Mouse (Mus musculus): ENCODE data around the gene Wnt2b. TPM values are rescaled to one million over a fixed set of nuclear protein-coding genes. Genes with fewer than 3 reads are reported as not detected.
A peak's percentile ranks its signal among the peaks of the same experiment; 100 is the strongest.

Gene Wnt2b
- polyA plus RNA-seq, 1 experiment from 2014 or later, result 1.2 TPM

DNA sequence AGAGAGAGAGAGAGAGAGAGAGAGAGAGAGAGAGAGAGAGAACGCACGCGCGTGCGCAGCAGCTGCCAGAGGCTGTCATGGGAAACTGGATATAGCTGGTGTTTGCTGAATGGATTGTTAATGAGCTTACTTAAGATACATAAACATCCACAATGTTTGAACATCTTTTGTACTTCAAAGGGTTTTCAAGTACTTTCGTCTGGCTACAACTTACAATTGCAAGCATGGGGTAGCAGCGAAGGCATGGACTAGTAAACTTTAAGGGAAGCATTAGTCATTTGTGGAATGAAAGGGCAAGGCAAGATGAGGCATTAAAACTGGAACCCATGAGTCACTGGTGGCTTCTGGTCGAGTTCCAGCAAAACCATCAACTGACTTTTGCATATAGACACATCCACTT, 38.8 kb upstream of the Wnt2b start:
- no peak for DNase-seq (ENCODE audit: low spot score, missing footprints)
- H3K36me3 ChIP-seq (ENCODE audit: control insufficient read depth, insufficient read depth, low read length), result peaks cover 10% of the 10 kb centered on the region
- H3K9me3 ChIP-seq (ENCODE audit: control insufficient read depth, low read length), result no peaks in the 10 kb centered on the region
- peaks cover 6% of the 10 kb centered on the region for H3K27me3 ChIP-seq (ENCODE audit: control insufficient read depth, insufficient read depth, low read length)
- peaks cover 32% of the 10 kb centered on the region for H3K4me1 ChIP-seq (ENCODE audit: control insufficient read depth, insufficient read depth, low read length)
- 72% methylated on average over 8 of the region's 8 CpGs for WGBS
- no peak overlapping the region for H3K4me2 ChIP-seq
- no peak overlapping the region for H3K9ac ChIP-seq (ENCODE audit: low read length)
- H3K4me3 ChIP-seq (ENCODE audit: low read depth, low read length), result no peak overlapping the region
- H3K27ac ChIP-seq (ENCODE audit: low read depth, low read length), result no peak overlapping the region
- ATAC-seq (ENCODE audit: low FRiP score), result no peak

DNA sequence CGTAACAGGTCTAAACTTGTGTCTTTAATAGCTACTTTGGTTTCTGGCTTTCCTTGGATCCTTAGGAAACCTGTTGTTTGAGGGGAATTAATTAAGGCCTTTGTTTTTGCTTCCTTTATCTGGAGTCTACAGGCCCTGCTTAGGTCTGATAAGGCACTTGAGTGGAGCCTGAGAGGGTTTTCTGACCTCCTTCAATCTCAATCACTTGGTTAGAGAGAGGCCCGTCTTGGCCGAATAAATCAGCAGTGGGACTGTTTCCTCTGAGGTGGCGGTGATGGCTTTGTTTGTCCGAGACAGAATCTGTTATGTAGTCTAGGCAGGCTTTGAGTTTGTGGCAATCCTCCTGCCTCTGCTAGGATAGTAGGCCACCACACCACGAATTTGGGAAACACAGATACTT, 35.8 kb upstream of the Wnt2b start:
- 26% methylated on average over 6 of the region's 6 CpGs for WGBS
- H3K4me2 ChIP-seq, result no peak overlapping the region; the same call in 1 of the 2 replicates
- peak; percentile 88 for DNase-seq (ENCODE audit: low spot score, missing footprints)
- H3K27me3 ChIP-seq (ENCODE audit: control insufficient read depth, insufficient read depth, low read length), result peaks cover 6% of the 10 kb centered on the region
- H3K9me3 ChIP-seq (ENCODE audit: control insufficient read depth, low read length), result no peaks in the 10 kb centered on the region
- H3K4me1 ChIP-seq (ENCODE audit: control insufficient read depth, insufficient read depth, low read length), result peaks cover 17% of the 10 kb centered on the region
- no peaks in the 10 kb centered on the region; the same call in 1 of the 2 replicates for H3K36me3 ChIP-seq (ENCODE audit: control insufficient read depth, insufficient read depth, low read length)
- 0 out of 2 replicates have a peak overlapping the region, but pooled peaks have one; percentile 24 for H3K9ac ChIP-seq (ENCODE audit: low read length)
- ATAC-seq (ENCODE audit: low FRiP score), result no peak
- no peak overlapping the region for H3K4me3 ChIP-seq (ENCODE audit: low read depth, low read length)
- H3K27ac ChIP-seq (ENCODE audit: low read depth, low read length), result no peak overlapping the region

DNA sequence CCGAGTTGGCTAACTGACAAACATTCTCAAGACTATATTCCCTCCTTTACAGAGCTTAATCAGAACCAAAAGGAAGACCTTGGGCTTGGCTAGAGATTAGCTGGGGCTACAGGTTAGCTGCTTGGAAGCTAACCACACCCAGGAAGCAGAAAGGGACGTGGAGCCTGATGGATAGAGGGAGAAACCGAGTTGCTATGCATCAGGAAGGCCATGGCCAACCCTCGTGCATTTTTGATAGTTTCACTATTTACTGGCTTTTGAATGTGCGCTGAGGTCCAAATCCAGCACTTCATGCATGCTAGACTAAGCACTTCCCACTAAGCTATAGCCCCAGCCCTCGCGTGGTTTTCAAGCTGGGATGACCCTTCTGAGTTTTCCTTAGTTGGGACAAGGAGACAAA, 34.0 kb upstream of the Wnt2b start:
- Histone ChIP-seq H3K36me3 (ENCODE audit: control insufficient read depth, insufficient read depth, low read length) (no peaks in the 10 kb centered on the region), H3K4me3 (ENCODE audit: low read depth, low read length) (no peak overlapping the region), H3K9ac (ENCODE audit: low read length) (no peak overlapping the region), H3K4me1 (ENCODE audit: control insufficient read depth, insufficient read depth, low read length) (peaks cover 17% of the 10 kb centered on the region), H3K27me3 (ENCODE audit: control insufficient read depth, insufficient read depth, low read length) (peaks cover 3% of the 10 kb centered on the region), H3K9me3 (ENCODE audit: control insufficient read depth, low read length) (no peaks in the 10 kb centered on the region), H3K4me2 (no peak overlapping the region), H3K27ac (ENCODE audit: low read depth, low read length) (no peak overlapping the region)
- DNase-seq (ENCODE audit: low spot score, missing footprints) (no peak), ATAC-seq (ENCODE audit: low FRiP score) (no peak)
- 88% methylated on average over 7 of the region's 7 CpGs for WGBS

DNA sequence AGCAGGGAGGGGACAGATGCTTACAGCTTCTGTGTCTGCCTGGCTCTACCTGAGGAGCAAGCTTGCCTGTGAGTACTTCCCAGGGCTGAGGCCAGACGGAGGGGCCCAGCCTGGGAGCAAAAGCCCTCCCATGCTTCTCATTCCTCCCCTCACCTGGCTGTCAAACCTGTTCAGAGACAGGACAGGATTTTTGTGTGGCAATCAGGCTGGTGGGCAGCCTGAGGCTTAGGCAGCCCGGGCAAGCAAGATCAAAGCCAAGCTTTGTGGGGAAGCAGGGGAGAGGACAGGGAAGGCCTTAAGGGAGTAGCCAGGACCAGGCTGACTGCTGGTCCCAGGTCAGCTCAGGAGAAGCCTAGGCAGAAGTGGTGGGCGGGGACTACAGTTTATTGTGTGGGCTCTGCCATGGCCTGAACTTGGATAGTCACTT, 32.7 kb upstream of the Wnt2b start:
- DNase-seq (ENCODE audit: low spot score, missing footprints), result no peak
- Histone ChIP-seq H3K9me3 (ENCODE audit: control insufficient read depth, low read length) (no peaks in the 10 kb centered on the region), H3K4me2 (no peak overlapping the region), H3K4me1 (ENCODE audit: control insufficient read depth, insufficient read depth, low read length) (peaks cover 17% of the 10 kb centered on the region), H3K36me3 (ENCODE audit: control insufficient read depth, insufficient read depth, low read length) (no peaks in the 10 kb centered on the region), H3K9ac (ENCODE audit: low read length) (no peak overlapping the region), H3K4me3 (ENCODE audit: low read depth, low read length) (no peak overlapping the region), H3K27ac (ENCODE audit: low read depth, low read length) (no peak overlapping the region), H3K27me3 (ENCODE audit: control insufficient read depth, insufficient read depth, low read length) (no peaks in the 10 kb centered on the region; the same call in 1 of the 2 replicates)
- 56% methylated on average over 3 of the region's 3 CpGs for WGBS
- ATAC-seq (ENCODE audit: low FRiP score), result no peak

DNA sequence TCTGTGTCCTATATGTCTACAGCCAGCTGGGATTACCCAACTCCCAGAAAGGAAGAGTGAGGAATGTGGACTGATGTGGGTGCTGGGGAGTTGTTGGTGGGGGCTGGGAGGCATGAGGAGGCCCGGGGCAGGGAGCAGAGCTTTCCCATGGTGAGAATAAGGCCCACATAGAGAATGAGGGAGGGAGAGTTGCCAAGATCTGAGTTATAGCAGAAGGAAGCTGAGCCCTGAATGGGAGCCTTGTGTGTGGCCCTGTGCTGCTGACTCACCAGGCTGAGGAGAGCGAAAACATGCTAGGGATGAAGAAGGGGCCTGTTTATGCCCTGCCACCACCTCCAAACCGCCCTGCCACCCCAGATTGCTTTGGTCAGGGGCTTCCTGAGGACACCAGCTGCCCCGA, 32.1 kb upstream of the Wnt2b start:
- no peak overlapping the region for H3K9ac ChIP-seq (ENCODE audit: low read length)
- H3K4me1 ChIP-seq (ENCODE audit: control insufficient read depth, insufficient read depth, low read length), result peaks cover 15% of the 10 kb centered on the region
- H3K4me2 ChIP-seq, result no peak overlapping the region
- no peak for ATAC-seq (ENCODE audit: low FRiP score)
- no peak overlapping the region for H3K27ac ChIP-seq (ENCODE audit: low read depth, low read length)
- H3K27me3 ChIP-seq (ENCODE audit: control insufficient read depth, insufficient read depth, low read length), result no peaks in the 10 kb centered on the region; the same call in 1 of the 2 replicates
- no peaks in the 10 kb centered on the region for H3K36me3 ChIP-seq (ENCODE audit: control insufficient read depth, insufficient read depth, low read length)
- WGBS, result 55% methylated on average over 4 of the region's 4 CpGs
- no peak for DNase-seq (ENCODE audit: low spot score, missing footprints)
- no peaks in the 10 kb centered on the region for H3K9me3 ChIP-seq (ENCODE audit: control insufficient read depth, low read length)
- H3K4me3 ChIP-seq (ENCODE audit: low read depth, low read length), result no peak overlapping the region

GRCm38 (mm10) chr3:104992709-104993388, 31.1 kb upstream of the Wnt2b start:
- H3K4me1 ChIP-seq (ENCODE audit: control insufficient read depth, insufficient read depth, low read length), result peaks cover 6% of the 10 kb centered on the region
- H3K4me2 ChIP-seq, result no peak overlapping the region; the same call in 1 of the 2 replicates
- no peaks in the 10 kb centered on the region for H3K27me3 ChIP-seq (ENCODE audit: control insufficient read depth, insufficient read depth, low read length)
- no peaks in the 10 kb centered on the region for H3K9me3 ChIP-seq (ENCODE audit: control insufficient read depth, low read length)
- no peak overlapping the region for H3K4me3 ChIP-seq (ENCODE audit: low read depth, low read length)
- ATAC-seq (ENCODE audit: low FRiP score) (peak; percentile 87), DNase-seq (ENCODE audit: low spot score, missing footprints) (peak; percentile 99)
- no peak overlapping the region for H3K9ac ChIP-seq (ENCODE audit: low read length)
- WGBS, result 15% methylated on average over 23 of the region's 23 CpGs
- no peak overlapping the region for H3K27ac ChIP-seq (ENCODE audit: low read depth, low read length)
- H3K36me3 ChIP-seq (ENCODE audit: control insufficient read depth, insufficient read depth, low read length), result no peaks in the 10 kb centered on the region

DNA sequence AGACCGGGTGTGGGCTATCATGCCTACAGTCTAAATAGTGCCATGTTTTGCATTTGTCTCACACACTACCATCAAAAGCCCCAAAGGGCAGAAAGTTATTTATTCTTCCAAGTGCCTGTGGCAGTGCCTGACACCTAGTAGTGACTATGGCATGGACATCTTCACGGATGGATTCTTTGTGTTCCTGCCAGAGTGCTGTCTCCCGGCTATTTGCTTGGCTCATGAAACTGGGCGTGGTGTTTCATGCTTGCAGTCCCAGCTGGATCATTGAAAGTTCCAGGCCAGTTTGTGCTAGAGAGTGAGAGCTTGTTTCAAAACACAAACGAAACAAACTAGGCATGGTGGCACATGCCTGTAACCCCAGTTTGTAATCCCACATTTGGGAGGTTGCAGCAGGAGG, 30.0 kb upstream of the Wnt2b start:
- H3K9me3 ChIP-seq (ENCODE audit: control insufficient read depth, low read length), result no peaks in the 10 kb centered on the region
- H3K27ac ChIP-seq (ENCODE audit: low read depth, low read length), result no peak overlapping the region
- no peak overlapping the region for H3K4me3 ChIP-seq (ENCODE audit: low read depth, low read length)
- DNase-seq (ENCODE audit: low spot score, missing footprints) (no peak), ATAC-seq (ENCODE audit: low FRiP score) (no peak)
- H3K9ac ChIP-seq (ENCODE audit: low read length), result no peak overlapping the region
- H3K36me3 ChIP-seq (ENCODE audit: control insufficient read depth, insufficient read depth, low read length), result no peaks in the 10 kb centered on the region
- WGBS, result 88% methylated on average over 5 of the region's 5 CpGs
- H3K4me2 ChIP-seq, result no peak overlapping the region
- H3K4me1 ChIP-seq (ENCODE audit: control insufficient read depth, insufficient read depth, low read length), result no peaks in the 10 kb centered on the region
- H3K27me3 ChIP-seq (ENCODE audit: control insufficient read depth, insufficient read depth, low read length), result no peaks in the 10 kb centered on the region

DNA sequence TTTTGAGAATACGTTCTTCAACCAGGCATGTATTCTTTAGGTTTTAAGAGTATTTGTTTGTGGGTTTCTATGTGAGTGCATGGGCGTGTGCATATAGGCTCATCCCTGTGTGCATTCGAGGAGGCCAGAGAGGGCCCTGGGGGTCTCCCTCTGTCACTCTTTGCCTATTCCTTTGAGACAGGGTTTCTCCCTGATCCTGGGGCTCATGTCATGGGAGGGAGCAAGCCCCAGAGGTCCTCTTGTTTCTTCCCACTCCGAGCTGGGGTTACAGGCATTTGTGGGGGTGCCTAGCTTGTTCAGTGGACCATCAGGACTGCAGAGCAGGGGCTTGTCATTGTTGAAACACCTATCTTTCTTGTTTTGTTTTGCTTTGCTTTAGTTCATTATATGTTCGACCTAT, 26.2 kb upstream of the Wnt2b start:
- H3K9me3 ChIP-seq (ENCODE audit: control insufficient read depth, low read length), result no peaks in the 10 kb centered on the region
- DNase-seq (ENCODE audit: low spot score, missing footprints) (no peak), ATAC-seq (ENCODE audit: low FRiP score) (no peak)
- no peaks in the 10 kb centered on the region for H3K4me1 ChIP-seq (ENCODE audit: control insufficient read depth, insufficient read depth, low read length)
- no peak overlapping the region for H3K27ac ChIP-seq (ENCODE audit: low read depth, low read length)
- WGBS, result 77% methylated on average over 5 of the region's 5 CpGs
- no peak overlapping the region for H3K9ac ChIP-seq (ENCODE audit: low read length)
- H3K27me3 ChIP-seq (ENCODE audit: control insufficient read depth, insufficient read depth, low read length), result no peaks in the 10 kb centered on the region
- H3K4me2 ChIP-seq, result no peak overlapping the region
- no peaks in the 10 kb centered on the region for H3K36me3 ChIP-seq (ENCODE audit: control insufficient read depth, insufficient read depth, low read length)
- H3K4me3 ChIP-seq (ENCODE audit: low read depth, low read length), result no peak overlapping the region

DNA sequence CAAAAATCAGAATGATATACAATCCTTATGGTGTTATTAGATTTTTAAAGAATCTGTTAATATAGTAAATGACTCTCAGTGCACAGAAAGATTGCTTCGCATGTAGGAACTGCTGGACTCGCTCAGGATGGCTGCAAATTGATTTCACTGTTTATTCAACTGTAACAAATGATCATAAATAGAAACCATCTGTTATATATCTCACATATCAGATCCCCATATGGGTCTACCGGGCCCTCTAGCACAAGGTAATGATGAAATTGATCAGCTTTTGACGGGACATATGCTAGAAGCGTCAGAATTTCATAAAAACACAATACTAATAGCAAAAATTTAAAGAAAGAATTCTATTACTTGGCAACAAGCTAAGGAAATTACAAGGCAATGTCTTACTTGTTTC, 18.0 kb upstream of the Wnt2b start:
- Histone ChIP-seq H3K9me3 (ENCODE audit: control insufficient read depth, low read length) (no peaks in the 10 kb centered on the region), H3K27ac (ENCODE audit: low read depth, low read length) (no peak overlapping the region), H3K4me2 (no peak overlapping the region), H3K9ac (ENCODE audit: low read length) (no peak overlapping the region), H3K4me3 (ENCODE audit: low read depth, low read length) (no peak overlapping the region), H3K4me1 (ENCODE audit: control insufficient read depth, insufficient read depth, low read length) (no peaks in the 10 kb centered on the region), H3K27me3 (ENCODE audit: control insufficient read depth, insufficient read depth, low read length) (no peaks in the 10 kb centered on the region), H3K36me3 (ENCODE audit: control insufficient read depth, insufficient read depth, low read length) (no peaks in the 10 kb centered on the region)
- 77% methylated on average over 5 of the region's 5 CpGs for WGBS
- DNase-seq (ENCODE audit: low spot score, missing footprints) (no peak), ATAC-seq (ENCODE audit: low FRiP score) (no peak)
